Mouse (Mus musculus) layer of hippocampus, adult 9-11 months (tissue): Measurements from ENCODE around the gene Mgat2.
A peak's percentile ranks its signal among the peaks of the same experiment; 100 is the strongest.
"Not testable (repeated sequence)": the region's sequence is repeated elsewhere in the genome, so short reads cannot be mapped to it uniquely, and the experiment has no call there.

Source experiments
- DNase-seq: peaks from one replicate; pipeline ENCODE4 v3.0.0; 2022

Mgat2 gene

GRCm38 (mm10) chr12:69183583-69184308, at the start of gene Mgat2, which contains the start of gene Rpl36al:
Gene Mgat2 (plus strand): TSS chr12:69184157.
Gene Rpl36al (minus strand): TSS chr12:69184083.
- DNase-seq, result peak; percentile 97

- no peak for DNase-seq
These were observed 44.8 kb upstream of the Mgat2 start for GRCm38 (mm10) chr12:69139201-69139600.

DNA sequence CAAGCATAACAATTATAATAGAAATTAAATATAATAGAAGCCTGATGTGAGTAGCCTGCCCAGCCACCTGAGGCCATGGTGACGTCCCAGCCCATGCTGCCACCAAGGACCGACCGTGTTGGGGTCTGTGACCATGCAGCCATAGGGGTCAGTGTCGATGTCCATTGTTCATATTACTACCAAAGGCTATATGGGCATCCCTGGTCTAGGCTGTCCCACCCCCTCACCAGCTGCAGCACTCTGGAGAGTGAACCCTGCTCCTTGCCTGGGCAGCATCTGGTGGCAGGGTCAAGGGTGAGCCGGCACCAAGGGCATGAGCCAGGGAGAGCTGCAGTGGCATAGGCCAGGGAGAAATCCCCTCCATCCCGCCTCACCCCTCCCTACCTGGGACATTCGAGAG, 44.1 kb upstream of the Mgat2 start:
- no peak for DNase-seq

DNA sequence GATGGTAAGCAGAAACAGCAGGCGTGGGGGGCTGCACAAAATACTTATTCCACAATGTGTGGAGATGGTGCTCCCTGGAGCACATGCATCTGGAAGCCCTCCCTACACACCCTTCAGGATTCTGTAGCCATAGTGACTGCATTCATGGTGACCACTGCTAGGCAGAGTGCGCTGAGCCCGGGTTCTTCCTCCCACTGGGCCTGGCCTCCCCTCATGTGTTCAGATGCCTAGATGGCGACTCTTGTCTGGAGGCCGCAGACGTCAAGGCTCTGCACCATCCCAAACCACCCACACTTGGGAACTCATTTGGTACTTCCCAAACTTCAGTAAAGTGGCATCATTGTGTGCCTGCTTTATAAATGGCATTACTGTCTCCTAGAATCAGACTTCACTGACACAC, 40.5 kb upstream of the Mgat2 start:
- no peak for DNase-seq

DNA sequence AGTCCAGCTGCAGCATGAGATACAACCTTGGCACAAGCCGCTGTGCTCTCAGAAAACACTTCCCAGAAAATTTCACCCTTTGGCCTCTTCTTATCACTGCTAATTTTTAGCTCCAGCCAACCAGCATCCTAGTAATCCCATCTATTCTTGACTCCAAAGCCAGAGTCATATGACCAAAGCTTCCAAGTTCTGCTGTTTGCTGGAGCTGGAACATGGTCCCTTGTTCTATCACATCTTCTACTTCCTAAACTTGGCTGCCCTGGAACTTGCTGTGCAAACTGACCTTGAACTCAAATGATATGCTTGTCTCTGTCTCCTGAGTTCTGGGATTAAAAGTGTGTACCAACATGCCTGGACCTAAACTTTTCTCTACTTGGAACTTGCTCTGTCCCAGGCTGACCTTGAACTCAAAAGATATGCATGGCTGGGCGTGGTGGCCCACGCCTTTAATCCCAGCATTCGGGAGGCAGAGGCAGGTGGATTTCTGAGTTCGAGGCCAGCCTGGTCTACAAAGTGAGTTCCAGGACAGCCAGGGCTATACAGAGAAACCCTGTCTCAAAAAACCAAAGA, 36.7 kb upstream of the Mgat2 start:
- no peak for DNase-seq

GRCm38 (mm10) chr12:69150049-69150448, 33.9 kb upstream of the Mgat2 start:
- no peak for DNase-seq

DNA sequence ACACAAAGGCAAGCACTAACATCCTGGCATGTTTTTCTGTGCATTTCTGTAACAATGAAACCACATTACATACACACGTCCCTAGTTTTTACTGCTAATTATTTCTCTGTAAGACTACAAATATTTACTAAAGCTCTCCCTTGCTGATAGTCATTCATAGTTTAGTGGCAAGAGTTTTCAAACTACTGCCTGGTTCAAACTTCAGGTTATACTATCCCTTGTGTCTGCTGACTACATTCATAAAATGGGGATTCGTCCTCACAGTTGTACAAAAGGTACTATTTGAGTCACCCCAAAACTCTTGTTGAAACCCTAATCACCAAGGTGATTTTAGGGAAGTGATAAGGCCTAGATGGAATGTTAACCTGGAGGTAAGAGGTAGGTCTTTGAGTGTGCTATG, 28.0 kb upstream of the Mgat2 start:
- no peak for DNase-seq

DNA sequence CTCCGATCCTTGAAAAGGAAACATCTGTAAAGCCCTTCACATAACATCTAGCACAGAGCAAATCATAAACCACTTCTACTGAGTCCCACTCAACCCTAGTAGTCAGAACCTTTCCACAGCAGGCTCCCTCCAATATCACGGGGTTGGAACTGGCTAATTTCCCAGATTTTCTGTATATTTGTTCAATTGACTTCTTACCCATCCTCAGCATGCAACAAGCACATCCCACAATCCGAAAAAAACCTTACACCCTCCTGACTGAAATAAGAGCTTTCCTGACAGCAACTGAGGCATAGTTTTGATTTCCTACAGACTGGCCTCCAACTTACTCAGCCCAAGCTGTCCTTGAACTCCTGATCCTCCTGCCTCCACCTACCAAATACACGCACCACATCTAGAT, 27.5 kb upstream of the Mgat2 start:
- no peak for DNase-seq

DNA sequence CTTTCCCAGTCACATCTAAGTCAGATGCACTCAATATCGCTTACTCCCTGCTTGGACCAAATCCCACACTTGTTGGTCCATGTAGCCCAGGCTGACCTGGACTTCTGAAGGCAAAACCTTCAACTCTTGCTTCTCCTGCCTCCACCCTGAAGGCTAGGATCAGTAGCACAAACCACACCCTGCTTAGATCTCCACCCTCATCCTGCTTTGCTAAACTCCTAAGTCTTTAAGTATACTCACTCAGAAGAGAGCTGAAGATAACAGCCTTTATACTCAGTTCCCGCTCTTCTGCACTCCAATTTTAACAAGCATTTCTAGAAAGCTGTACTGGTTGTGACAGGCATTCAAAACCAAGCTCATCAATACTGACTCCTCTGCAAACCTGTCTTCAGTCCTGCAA, 26.9 kb upstream of the Mgat2 start:
- DNase-seq, result no peak

GRCm38 (mm10) chr12:69158366-69158764, 25.6 kb upstream of the Mgat2 start:
- DNase-seq, result no peak

DNA sequence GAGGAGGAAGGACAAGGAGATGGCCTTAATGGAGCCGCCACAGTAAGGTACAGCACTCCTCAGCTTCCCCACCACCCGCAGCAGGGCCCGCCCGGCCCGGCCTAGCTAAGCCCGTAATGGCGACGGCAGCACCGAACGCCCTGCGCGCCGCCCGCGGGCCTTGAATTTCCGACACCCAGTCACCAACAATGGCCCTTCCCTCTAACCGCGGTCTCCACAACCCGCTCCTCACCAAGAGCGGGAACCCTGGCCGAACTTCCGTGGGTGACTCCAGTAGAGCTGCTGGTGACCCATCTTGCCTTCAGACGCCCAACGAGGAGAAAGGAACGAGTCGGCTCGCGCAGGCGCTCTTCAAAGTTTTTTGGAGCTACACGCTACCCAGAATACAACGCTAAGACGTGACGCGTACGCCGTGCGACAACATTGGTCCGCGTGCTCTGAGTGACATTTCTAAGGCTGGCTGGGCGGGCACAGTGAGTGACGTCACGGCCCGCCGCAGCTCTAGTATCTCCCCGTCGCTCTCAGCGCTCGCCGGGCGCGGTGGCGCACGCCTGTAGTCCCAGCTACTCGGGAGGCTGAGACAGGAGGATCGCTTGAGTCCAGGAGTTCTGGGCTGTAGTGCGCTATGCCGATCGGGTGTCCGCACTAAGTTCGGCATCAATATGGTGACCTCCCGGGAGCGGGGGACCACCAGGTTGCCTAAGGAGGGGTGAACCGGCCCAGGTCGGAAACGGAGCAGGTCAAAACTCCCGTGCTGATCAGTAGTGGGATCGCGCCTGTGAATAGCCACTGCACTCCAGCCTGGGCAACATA, 25.0 kb upstream of the Mgat2 start, which contains the start of gene Rps29:
TSS of gene Rps29 (minus strand) at position 422 of the 813 bp plus-strand sequence.
- DNase-seq, result peak; percentile 99

DNA sequence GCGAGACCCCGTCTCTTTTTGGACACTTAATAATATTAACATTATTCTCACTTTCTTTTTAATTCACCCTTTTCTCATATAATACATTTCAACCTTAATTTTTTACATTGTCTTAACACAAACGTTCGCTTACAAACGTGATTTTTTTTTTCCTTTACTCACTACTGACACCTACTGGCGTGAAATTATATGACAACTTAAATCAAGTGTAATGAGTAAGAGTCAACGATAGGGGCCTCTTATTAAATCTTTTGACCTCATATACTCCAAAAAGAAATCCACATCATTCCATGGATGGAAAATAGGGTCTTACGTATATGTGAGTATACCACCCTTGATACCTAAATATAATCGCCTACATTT, 24.4 kb upstream of the Mgat2 start:
- DNase-seq, result no peak

- not testable (repeated sequence) for DNase-seq
These were observed 23.3 kb upstream of the Mgat2 start for GRCm38 (mm10) chr12:69160677-69161076.

DNA sequence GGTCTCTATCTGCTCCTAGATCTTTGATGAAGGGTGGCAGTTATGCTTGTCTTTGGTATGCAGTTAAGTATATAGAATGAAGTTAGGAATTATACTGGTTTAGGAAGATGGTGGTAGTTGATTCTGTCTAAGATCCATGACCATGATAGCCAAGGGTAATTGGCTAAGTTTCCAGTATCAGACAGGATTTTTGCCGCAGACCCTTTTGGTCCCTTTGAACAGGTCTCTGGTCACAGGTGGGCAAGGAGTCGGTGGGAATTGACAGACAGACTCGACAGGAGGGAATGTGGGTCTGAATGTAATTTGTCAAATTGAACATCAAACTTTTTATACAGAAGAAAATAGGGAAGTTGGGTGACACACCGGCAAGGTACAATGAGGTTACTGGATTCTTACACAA, 20.4 kb upstream of the Mgat2 start:
- not testable (repeated sequence) for DNase-seq

DNA sequence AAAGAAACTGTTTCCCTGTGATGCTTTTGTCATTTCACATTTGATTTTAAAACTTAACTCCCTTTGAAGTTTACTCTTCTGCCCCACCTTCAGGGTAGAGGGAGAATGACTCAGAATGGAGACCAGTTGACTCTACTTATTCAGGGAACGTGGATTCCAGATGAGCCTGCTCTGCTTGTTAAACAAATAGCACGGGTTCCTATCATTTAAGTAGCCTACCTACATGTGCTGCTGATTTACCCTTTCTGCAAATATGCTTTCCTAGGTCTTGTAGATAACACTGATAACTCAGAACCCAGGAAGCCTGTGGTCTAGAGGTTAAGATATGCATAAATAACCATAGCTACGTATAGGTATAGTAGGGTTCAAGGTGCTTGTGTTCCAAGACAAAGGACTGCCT, 19.1 kb upstream of the Mgat2 start:
- no peak for DNase-seq

GRCm38 (mm10) chr12:69166861-69167581, 16.9 kb upstream of the Mgat2 start:
- DNase-seq, result not testable (repeated sequence)

- no peak for DNase-seq
These were observed 16.1 kb upstream of the Mgat2 start for GRCm38 (mm10) chr12:69167656-69168460.

DNA sequence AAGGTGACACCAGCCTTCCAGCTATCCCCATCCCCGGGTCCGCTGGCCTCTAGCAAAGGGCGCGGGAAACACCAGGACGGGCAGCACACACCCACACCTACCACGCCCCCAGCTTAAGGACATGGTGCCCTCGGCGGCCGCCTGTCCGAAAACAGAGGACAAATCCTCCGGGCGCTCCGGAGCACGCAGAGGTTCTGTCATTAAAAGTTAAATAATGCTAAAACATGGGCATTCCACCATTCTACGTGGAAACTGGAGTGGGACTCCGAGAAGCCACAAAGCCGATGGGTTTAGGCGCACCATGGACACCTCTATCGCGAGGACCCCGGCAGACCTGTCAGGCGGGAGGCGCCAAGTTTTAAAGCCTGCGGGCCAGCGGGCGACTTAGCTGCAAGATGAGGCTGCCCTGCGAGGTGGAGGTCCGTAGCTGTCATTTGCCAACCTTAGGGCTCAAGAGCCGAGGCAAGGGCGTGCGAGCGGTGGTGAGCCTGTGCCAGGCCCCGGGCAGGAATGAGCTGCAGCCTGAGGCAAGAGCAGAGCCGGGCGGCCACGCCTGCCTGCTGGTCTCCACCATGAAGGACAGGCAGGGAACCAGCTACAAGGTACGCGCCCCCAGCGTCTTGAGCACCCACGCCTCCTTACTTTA, 15.4 kb upstream of the Mgat2 start, which contains the start of gene Lrr1:
TSS of gene Lrr1 (plus strand) at position 354 of the 646 bp plus-strand sequence.
- DNase-seq, result peak; percentile 85

- no peak for DNase-seq
These were observed 12.7 kb upstream of the Mgat2 start for GRCm38 (mm10) chr12:69171307-69171706.

DNA sequence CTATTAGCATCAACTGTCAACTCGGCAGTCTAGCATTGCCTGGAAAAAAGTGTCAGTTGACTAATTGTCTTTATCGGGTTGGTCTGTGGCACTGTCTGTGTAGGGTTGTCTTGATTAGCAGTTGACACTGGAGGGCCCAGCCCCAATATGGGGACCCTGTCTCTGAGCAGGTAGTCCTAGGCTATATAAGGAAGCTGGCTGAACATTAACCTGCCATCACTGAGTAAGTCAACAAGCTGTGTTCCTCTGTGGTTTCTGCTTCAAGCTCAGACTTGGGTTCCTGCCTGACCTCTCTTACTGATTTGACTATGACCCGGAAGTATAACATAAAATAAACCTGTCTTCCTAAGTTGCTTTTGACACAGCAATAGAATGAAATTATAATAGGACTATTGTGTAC, 8.0 kb upstream of the Mgat2 start:
- no peak for DNase-seq

DNA sequence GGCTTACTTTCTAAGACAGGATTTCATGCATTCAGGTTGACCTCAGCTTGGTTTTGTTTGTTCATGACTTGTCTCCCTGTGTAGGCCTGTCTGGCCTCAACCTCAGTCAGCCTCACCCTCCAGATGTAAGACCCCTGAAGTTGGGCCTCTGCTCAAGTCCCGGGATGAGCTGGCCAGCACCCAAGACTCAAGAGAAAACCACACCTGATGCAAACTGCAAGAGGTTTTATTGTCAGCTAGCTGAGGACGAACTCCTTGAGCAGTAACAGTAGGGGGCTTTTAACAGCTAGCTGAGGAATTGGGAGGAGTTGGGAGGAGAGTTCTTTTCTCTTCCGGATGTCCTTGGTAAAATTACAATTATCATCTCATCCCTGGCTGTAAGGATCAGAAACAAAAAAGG, 6.4 kb upstream of the Mgat2 start:
- no peak for DNase-seq

GRCm38 (mm10) chr12:69179371-69179770, 4.6 kb upstream of the Mgat2 start:
- DNase-seq, result no peak
